Mouse (Mus musculus) heart, postnatal 10 days (tissue): Measurements from ENCODE around the gene Igfbp4. TPM values are rescaled to one million over a fixed set of nuclear protein-coding genes. Genes with fewer than 3 reads are reported as not detected.

ENCODE experiments used
- total RNA-seq, 2 experiments: library from RNA; stranded (reverse); gene quantifications; 2 replicates each; pipeline ENCODE4 v1.2.3; 2021

Igfbp4 gene
- total RNA-seq, 2 experiments from 2014 or later: 192 to 218 TPM

Other genes starting within 250 kb of the Igfbp4 start
- 10 to 100 TPM; 70.3 to 83.4 TPM for gene Msl1, start 245.7 kb upstream of the Igfbp4 start, total RNA-seq
- 10 to 100 TPM; 29.0 to 29.7 TPM for gene Casc3, start 236.3 kb upstream of the Igfbp4 start, total RNA-seq
- under 1 TPM; 0.79 to 0.87 TPM for gene Rapgefl1, start 204.5 kb upstream of the Igfbp4 start, total RNA-seq
- 10 to 100 TPM; 12.4 to 13.0 TPM for gene Wipf2, start 177.6 kb upstream of the Igfbp4 start, total RNA-seq
- 1 to 10 TPM; 3.3 to 3.6 TPM for gene Cdc6, start 133.4 kb upstream of the Igfbp4 start, total RNA-seq
- 10 to 100 TPM; 31.9 to 33.0 TPM for gene Rara, start 113.4 kb upstream of the Igfbp4 start, total RNA-seq
- gene Gjd3, start 58.2 kb upstream of the Igfbp4 start, total RNA-seq: 1 to 10 TPM; 1.3 to 2.0 TPM
- gene Top2a, start 17.1 kb upstream of the Igfbp4 start, total RNA-seq: 10 to 100 TPM; 53.3 to 57.0 TPM
- gene Tns4, start 48.1 kb downstream of the Igfbp4 start, total RNA-seq: under 1 TPM; 0.12 TPM
- under 1 TPM; 0.42 to 0.62 TPM for gene Ccr7, start 113.8 kb downstream of the Igfbp4 start, total RNA-seq
- gene Smarce1, start 189.8 kb downstream of the Igfbp4 start, total RNA-seq: 10 to 100 TPM; 68.3 to 76.9 TPM
- 10 to 100 TPM; 12.6 to 18.9 TPM for gene Krt222, start 202.8 kb downstream of the Igfbp4 start, total RNA-seq
- gene Krt24, start 244.0 kb downstream of the Igfbp4 start, total RNA-seq: not detected